Mouse (Mus musculus): ENCODE data around the gene Pdcd2. TPM values are rescaled to one million over a fixed set of nuclear protein-coding genes. Genes with fewer than 3 reads are reported as not detected.
"Not testable (repeated sequence)": the region's sequence is repeated elsewhere in the genome, so short reads cannot be mapped to it uniquely, and the experiment has no call there.

Gene Pdcd2
- polyA plus RNA-seq, 1 experiment, result 8.5 TPM

DNA sequence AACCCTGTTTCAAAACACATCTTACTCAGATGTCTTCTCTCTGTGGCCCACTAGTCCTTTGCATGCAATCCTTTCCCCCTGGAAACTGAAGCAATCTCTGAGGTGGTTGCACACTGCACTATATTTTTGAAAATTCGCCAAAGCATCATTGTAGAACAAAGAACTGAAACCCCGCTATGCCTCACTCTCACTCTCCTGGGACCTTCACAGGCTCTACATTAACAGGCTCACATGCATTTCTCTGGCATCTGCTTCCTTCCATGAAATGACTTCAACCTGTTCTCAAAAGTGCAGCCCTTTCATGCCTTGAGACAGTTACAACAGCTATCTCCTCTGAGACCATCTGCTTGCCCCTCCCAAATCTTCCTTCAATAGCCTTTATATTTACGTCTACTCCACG, 19.3 kb upstream of the Pdcd2 start:
- no peak for TF ChIP-seq CTCF (IDR thresholded peaks at IDR 0.05; ENCODE audit: control insufficient read depth, insufficient read depth, insufficient replicate concordance, low read depth, low read length)
- TF ChIP-seq POLR2A (IDR thresholded peaks at IDR 0.05; ENCODE audit: control insufficient read depth, low read depth, low read length), result no peak
- Histone ChIP-seq H3K27me3 (ENCODE audit: control insufficient read depth, insufficient read depth, low read length) (no peaks in the 10 kb centered on the region), H3K36me3 (ENCODE audit: control insufficient read depth, insufficient read depth, low read length) (no peaks in the 10 kb centered on the region), H3K4me1 (ENCODE audit: control insufficient read depth, insufficient read depth, low read length) (no peaks in the 10 kb centered on the region), H3K4me3 (ENCODE audit: control insufficient read depth, low read depth, low read length) (no peak overlapping the region), H3K27ac (ENCODE audit: control insufficient read depth, insufficient read depth, low read depth, low read length) (no peak overlapping the region)

DNA sequence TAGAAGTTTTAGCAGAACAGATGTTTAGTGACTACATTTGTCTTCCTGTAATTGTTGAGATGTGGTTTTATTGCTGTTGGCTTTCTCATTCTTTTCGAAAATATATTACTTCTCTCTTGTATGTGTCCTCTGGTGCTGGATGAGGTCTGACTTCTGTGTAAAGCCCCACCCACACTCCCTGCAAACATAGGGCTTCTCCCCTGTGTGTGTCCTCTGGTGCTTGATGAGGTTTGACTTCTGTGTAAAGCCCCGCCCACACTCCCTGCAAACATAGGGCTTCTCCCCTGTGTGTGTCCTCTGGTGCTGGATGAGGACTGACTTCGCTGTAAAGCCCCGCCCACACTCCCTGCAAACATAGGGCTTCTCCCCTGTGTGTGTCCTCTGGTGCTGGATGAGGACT, 16.8 kb upstream of the Pdcd2 start:
- not testable (repeated sequence) for H3K36me3 ChIP-seq (ENCODE audit: control insufficient read depth, insufficient read depth, low read length); H3K27ac ChIP-seq (ENCODE audit: control insufficient read depth, insufficient read depth, low read depth, low read length); H3K27me3 ChIP-seq (ENCODE audit: control insufficient read depth, insufficient read depth, low read length); H3K4me1 ChIP-seq (ENCODE audit: control insufficient read depth, insufficient read depth, low read length); H3K4me3 ChIP-seq (ENCODE audit: control insufficient read depth, low read depth, low read length)

DNA sequence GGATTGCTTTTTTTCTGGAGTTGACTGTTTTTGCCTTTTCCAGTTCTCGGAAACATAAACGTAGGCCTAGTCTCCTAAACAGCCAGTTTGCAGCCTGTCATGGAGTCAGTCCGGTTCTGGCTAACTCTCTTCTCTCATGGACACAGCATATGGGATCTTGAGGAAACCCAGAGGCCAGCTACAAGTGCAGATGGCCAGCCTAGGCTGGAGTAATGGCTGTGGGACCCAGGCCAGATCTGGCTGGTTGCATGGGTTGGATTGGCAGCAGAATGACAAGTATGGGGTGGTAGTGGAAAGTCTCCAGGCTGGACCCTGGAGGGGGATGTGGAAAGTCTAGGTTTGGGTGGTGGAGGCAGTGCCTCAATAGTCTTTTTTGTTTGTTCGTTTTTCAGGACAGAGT, 13.2 kb upstream of the Pdcd2 start:
- H3K4me3 ChIP-seq (ENCODE audit: control insufficient read depth, low read depth, low read length), result no peak overlapping the region
- H3K4me1 ChIP-seq (ENCODE audit: control insufficient read depth, insufficient read depth, low read length), result no peaks in the 10 kb centered on the region
- no peak overlapping the region for H3K27ac ChIP-seq (ENCODE audit: control insufficient read depth, insufficient read depth, low read depth, low read length)
- no peak for TF ChIP-seq POLR2A (IDR thresholded peaks at IDR 0.05; ENCODE audit: control insufficient read depth, low read depth, low read length)
- no peak for TF ChIP-seq CTCF (IDR thresholded peaks at IDR 0.05; ENCODE audit: control insufficient read depth, insufficient read depth, insufficient replicate concordance, low read depth, low read length)
- H3K27me3 ChIP-seq (ENCODE audit: control insufficient read depth, insufficient read depth, low read length), result peaks cover 3% of the 10 kb centered on the region; the same call in 1 of the 2 replicates
- no peaks in the 10 kb centered on the region for H3K36me3 ChIP-seq (ENCODE audit: control insufficient read depth, insufficient read depth, low read length)

DNA sequence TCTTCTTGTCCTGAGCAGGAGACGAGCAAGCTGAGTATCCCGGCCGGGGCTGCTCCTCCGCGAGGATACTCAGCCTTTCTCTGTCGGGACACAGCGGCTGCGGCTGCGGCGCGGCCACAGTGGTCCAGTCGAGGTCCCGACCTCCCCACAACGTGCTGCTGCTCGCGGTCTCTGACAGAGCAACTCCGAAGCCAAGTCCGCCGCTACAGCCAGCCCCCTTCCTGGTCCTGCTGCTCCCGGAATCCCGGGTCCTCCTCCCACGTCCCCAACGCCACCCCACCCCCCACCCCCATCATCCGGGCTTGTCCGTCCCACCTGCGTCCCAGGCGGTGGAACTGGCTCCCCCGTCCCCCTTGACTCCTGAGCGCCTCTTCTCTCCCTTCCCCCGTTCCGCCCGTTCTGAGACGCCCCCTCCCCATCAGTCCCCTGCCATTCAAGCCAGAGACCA, 9.4 kb upstream of the Pdcd2 start:
- Histone ChIP-seq H3K4me1 (ENCODE audit: control insufficient read depth, insufficient read depth, low read length) (no peaks in the 10 kb centered on the region), H3K27ac (ENCODE audit: control insufficient read depth, insufficient read depth, low read depth, low read length) (no peak overlapping the region)
- TF ChIP-seq CTCF (IDR thresholded peaks at IDR 0.05; ENCODE audit: control insufficient read depth, insufficient read depth, insufficient replicate concordance, low read depth, low read length) (no peak), POLR2A (IDR thresholded peaks at IDR 0.05; ENCODE audit: control insufficient read depth, low read depth, low read length) (no peak)

DNA sequence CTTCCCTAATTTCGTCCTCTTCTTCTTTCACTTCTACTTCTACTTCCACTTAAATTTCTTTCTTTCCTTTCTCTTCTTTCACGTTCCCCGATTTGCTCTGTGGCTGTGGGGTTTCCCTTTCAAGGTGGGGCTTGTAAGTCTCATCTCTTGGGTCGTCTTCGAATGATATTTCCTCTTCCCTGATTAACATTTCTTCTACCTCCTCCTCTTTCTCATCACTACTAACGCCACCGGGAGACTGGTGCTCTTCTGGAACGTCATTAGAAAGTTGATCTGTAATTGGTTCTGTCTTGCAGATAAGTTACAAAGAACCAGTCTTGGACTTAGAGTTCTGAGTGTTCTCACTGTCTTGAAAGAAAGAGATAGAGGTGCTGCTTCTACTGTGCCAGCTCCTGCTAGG, 8.8 kb upstream of the Pdcd2 start:
- TF ChIP-seq POLR2A (IDR thresholded peaks at IDR 0.05; ENCODE audit: control insufficient read depth, low read depth, low read length), result no peak
- TF ChIP-seq CTCF (IDR thresholded peaks at IDR 0.05; ENCODE audit: control insufficient read depth, insufficient read depth, insufficient replicate concordance, low read depth, low read length), result no peak
- H3K4me1 ChIP-seq (ENCODE audit: control insufficient read depth, insufficient read depth, low read length), result no peaks in the 10 kb centered on the region
- no peak overlapping the region for H3K27ac ChIP-seq (ENCODE audit: control insufficient read depth, insufficient read depth, low read depth, low read length)
- peaks cover 3% of the 10 kb centered on the region; the same call in 1 of the 2 replicates for H3K27me3 ChIP-seq (ENCODE audit: control insufficient read depth, insufficient read depth, low read length)
- no peaks in the 10 kb centered on the region for H3K36me3 ChIP-seq (ENCODE audit: control insufficient read depth, insufficient read depth, low read length)
- H3K4me3 ChIP-seq (ENCODE audit: control insufficient read depth, low read depth, low read length), result no peak overlapping the region

More for the DNA sequence above, 9.4 kb upstream of the Pdcd2 start:
- H3K4me3 ChIP-seq (ENCODE audit: control insufficient read depth, low read depth, low read length), result peak overlapping the region; percentile 70
- H3K36me3 ChIP-seq (ENCODE audit: control insufficient read depth, insufficient read depth, low read length), result no peaks in the 10 kb centered on the region
- H3K27me3 ChIP-seq (ENCODE audit: control insufficient read depth, insufficient read depth, low read length), result peaks cover 3% of the 10 kb centered on the region; the same call in 1 of the 2 replicates

DNA sequence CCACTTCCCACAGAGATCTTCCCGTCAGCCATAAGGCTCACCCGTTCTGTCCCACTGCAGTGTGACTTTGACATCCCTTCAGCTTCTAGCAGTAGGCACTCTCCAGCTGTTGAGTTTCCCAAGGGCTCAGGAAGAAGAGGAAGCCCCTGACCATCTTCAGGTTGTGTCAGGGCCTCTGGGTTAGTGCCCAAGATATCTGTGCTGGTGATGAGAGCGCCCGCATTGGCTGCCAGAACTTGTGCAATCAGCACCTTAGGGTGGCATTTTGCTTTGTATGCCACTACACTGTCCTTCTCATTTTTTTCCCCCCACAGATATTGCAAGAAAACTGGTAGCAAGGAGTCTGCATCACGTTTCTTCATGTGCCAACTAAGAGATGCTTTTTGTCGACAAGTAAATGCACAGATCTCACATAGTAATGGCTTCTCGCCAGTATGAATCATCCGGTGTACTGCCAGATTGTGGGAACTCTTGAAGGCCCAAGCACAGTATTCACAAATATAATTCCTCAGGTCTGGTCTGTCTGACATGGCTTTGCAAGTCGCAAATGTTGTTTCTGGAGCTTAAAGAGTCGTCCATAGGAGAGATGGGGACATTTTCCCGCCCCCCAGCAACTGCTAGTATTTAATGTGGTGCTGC, 8.2 kb upstream of the Pdcd2 start:
- H3K4me3 ChIP-seq (ENCODE audit: control insufficient read depth, low read depth, low read length), result no peak overlapping the region
- TF ChIP-seq POLR2A (IDR thresholded peaks at IDR 0.05; ENCODE audit: control insufficient read depth, low read depth, low read length) (no peak), CTCF (IDR thresholded peaks at IDR 0.05; ENCODE audit: control insufficient read depth, insufficient read depth, insufficient replicate concordance, low read depth, low read length) (no peak)
- no peak overlapping the region for H3K27ac ChIP-seq (ENCODE audit: control insufficient read depth, insufficient read depth, low read depth, low read length)
- H3K36me3 ChIP-seq (ENCODE audit: control insufficient read depth, insufficient read depth, low read length), result no peaks in the 10 kb centered on the region
- no peaks in the 10 kb centered on the region for H3K4me1 ChIP-seq (ENCODE audit: control insufficient read depth, insufficient read depth, low read length)
- peaks cover 3% of the 10 kb centered on the region; the same call in 1 of the 2 replicates for H3K27me3 ChIP-seq (ENCODE audit: control insufficient read depth, insufficient read depth, low read length)

DNA sequence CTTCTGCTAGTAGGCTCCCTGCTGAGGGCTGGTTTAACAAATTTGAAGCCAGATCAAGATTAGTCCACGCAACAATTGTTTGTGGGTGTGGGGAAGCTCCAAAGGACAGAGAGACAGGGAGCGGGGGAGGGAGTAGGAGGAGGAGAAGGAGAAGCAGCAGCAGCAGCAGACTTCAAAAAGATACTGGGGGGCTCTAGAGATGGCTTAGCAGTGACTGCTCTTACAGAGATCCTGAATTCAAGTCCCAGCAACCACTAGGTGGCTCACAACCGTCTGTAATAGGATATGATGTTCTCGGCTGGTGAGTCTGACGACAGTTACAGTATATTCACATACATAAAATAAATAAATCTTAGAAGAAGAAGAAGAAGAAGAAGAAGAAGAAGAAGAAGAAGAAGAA, 3.0 kb upstream of the Pdcd2 start:
- Histone ChIP-seq H3K36me3 (ENCODE audit: control insufficient read depth, insufficient read depth, low read length) (no peaks in the 10 kb centered on the region), H3K4me3 (ENCODE audit: control insufficient read depth, low read depth, low read length) (no peak overlapping the region), H3K27me3 (ENCODE audit: control insufficient read depth, insufficient read depth, low read length) (no peaks in the 10 kb centered on the region), H3K27ac (ENCODE audit: control insufficient read depth, insufficient read depth, low read depth, low read length) (no peak overlapping the region), H3K4me1 (ENCODE audit: control insufficient read depth, insufficient read depth, low read length) (peaks cover 2% of the 10 kb centered on the region)
- TF ChIP-seq CTCF (IDR thresholded peaks at IDR 0.05; ENCODE audit: control insufficient read depth, insufficient read depth, insufficient replicate concordance, low read depth, low read length) (no peak), POLR2A (IDR thresholded peaks at IDR 0.05; ENCODE audit: control insufficient read depth, low read depth, low read length) (no peak)

DNA sequence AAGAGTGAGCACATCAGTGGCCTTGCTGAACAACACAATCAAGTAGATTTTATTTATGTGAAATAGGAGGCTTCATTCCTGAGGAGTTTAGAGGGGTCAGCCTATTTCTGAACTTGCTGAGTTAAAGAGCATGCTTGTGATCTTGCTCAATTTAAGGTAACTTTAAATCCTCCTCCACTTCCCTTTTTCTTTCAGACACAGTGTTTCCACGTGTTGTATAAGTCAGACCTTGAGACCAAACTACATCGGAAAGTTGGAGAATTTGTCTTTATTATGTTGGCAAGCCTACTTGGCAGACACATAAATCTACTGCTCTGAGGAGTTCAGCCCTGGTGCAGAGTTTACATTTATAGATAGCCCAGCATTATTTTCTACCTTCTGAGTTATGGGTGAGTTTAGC, 1.8 kb upstream of the Pdcd2 start:
- Histone ChIP-seq H3K27me3 (ENCODE audit: control insufficient read depth, insufficient read depth, low read length) (no peaks in the 10 kb centered on the region), H3K36me3 (ENCODE audit: control insufficient read depth, insufficient read depth, low read length) (no peaks in the 10 kb centered on the region), H3K27ac (ENCODE audit: control insufficient read depth, insufficient read depth, low read depth, low read length) (no peak overlapping the region), H3K4me3 (ENCODE audit: control insufficient read depth, low read depth, low read length) (no peak overlapping the region), H3K4me1 (ENCODE audit: control insufficient read depth, insufficient read depth, low read length) (peaks cover 2% of the 10 kb centered on the region)
- TF ChIP-seq POLR2A (IDR thresholded peaks at IDR 0.05; ENCODE audit: control insufficient read depth, low read depth, low read length) (no peak), CTCF (IDR thresholded peaks at IDR 0.05; ENCODE audit: control insufficient read depth, insufficient read depth, insufficient replicate concordance, low read depth, low read length) (no peak)
